Mouse (Mus musculus) stomach, embryonic 14.5 days (tissue): ENCODE data around the gene Gm45062. TPM values are rescaled to one million over a fixed set of nuclear protein-coding genes. Genes with fewer than 3 reads are reported as not detected.

Experiments
- ATAC-seq: fragments of 200-750 bp; cut with Nextera tagmentation; 2 replicates; pipeline ENCODE4 v1.8.0; 2017; ENCODE audit warnings: low read depth, moderate TSS enrichment; ENCODE audit not compliant: insufficient number of reproducible peaks, insufficient read depth, low FRiP score
- H3K27ac ChIP-seq: fragments of 300-500 bp; sonication (generic); 2 replicates; pipeline ENCODE4 v1.5.1; 2014; ENCODE audit warnings: mild to moderate bottlenecking, low read length, moderate library complexity, mixed read lengths
- H3K27me3 ChIP-seq: fragments of 300-500 bp; sonication (generic); 2 replicates; pipeline ENCODE4 v1.6.1; 2014; ENCODE audit warnings: low read length, control low read depth, mixed read lengths; ENCODE audit not compliant: control insufficient read depth, insufficient read depth
- H3K36me3 ChIP-seq: fragments of 300-500 bp; sonication (generic); 2 replicates; pipeline ENCODE4 v1.6.1; 2014; ENCODE audit warnings: mild to moderate bottlenecking, control low read depth, low read length, moderate library complexity, mixed read lengths; ENCODE audit not compliant: control insufficient read depth, insufficient read depth
- H3K4me1 ChIP-seq: fragments of 300-500 bp; sonication (generic); 2 replicates; pipeline ENCODE4 v1.6.1; 2014; ENCODE audit warnings: low read length, control low read depth, mixed read lengths; ENCODE audit not compliant: control insufficient read depth, insufficient read depth
- H3K4me2 ChIP-seq: fragments of 300-500 bp; sonication (generic); replicated peaks from 2 replicates; pipeline ENCODE4 v1.6.1; 2014; ENCODE audit warnings: low read depth, low read length, control low read depth
- H3K4me3 ChIP-seq: fragments of 300-500 bp; sonication (generic); 2 replicates; pipeline ENCODE4 v1.5.1; 2014; ENCODE audit warnings: low read depth, low read length, control low read depth
- H3K9ac ChIP-seq: fragments of 300-500 bp; sonication (generic); replicated peaks from 2 replicates; pipeline ENCODE4 v1.6.1; 2014; ENCODE audit warnings: low read depth, mild to moderate bottlenecking, control low read depth, low read length, moderate library complexity, mixed read lengths
- H3K9me3 ChIP-seq: fragments of 300-500 bp; sonication (generic); 2 replicates; pipeline ENCODE4 v1.6.1; 2016; ENCODE audit warnings: low read depth, low read length, control low read depth; ENCODE audit not compliant: control insufficient read depth
- WGBS: fragments of 180-500 bp; shearing (Covaris S2); extraction: QIAGEN DNeasy Blood & Tissue Kit; methylation state at CpG from one replicate; pipeline ENCODE4 v1.1.7; 2014; 5-methylcytosine and 5-hydroxymethylcytosine counted together
- polyA plus RNA-seq: library from polyadenylated mRNA; unstranded; fragments of >200 nt; fragmentation: Nextera tagmentation; extraction: Ambion mirVana; gene quantifications from 2 replicates; pipeline ENCODE4 v1.2.1, GENCODE M21; 2014

The Gm45062 gene
- polyA plus RNA-seq, 1 experiment from 2014 or later = 11.6 TPM

- no peaks in the 10 kb centered on the region for H3K4me1 ChIP-seq
- no peak overlapping the region for H3K4me3 ChIP-seq
- no peak overlapping the region for H3K9ac ChIP-seq
- no peak overlapping the region for H3K4me2 ChIP-seq
- WGBS = 91% methylated on average over 4 of the region's 4 CpGs
- H3K27ac ChIP-seq = no peak overlapping the region
- no peaks in the 10 kb centered on the region for H3K36me3 ChIP-seq
- H3K27me3 ChIP-seq = no peaks in the 10 kb centered on the region
- no peaks in the 10 kb centered on the region for H3K9me3 ChIP-seq
- ATAC-seq = no peak
Observed at GRCm38 (mm10) chr6:8367675-8368074, 108.4 kb downstream of the Gm45062 start.

DNA sequence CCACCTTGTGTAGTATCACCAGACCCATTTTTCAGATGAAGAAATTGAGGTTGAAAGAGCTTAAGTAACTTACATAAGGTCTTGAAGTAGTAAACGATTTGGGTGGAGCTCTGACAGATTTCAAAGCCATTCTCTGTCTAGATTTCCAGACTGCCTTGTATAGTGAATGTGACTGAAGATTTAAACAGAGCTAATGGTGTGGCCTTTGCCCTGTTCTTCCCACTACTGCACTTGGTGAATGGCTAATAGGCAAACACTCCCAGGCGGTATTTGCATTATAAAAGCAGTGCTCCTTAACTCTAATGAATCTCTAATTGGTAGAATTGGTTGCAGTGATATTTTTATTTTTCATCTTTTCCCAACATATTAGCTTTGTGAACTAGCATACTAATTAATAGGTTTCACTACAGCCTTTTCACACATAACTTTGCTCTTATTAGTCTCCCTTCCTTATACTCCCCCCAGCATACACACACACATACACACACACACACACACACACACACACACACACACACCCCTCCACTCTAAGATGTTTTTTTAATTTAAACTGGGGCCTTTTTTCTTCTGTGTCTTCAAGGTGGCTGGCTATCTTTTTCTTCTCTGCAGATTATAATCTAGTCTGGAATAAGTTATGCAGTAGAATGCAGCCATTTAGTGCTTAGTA, 109.1 kb downstream of the Gm45062 start:
- H3K4me3 ChIP-seq = no peak overlapping the region
- H3K9ac ChIP-seq = no peak overlapping the region
- H3K36me3 ChIP-seq = no peaks in the 10 kb centered on the region
- ATAC-seq = no peak
- H3K4me1 ChIP-seq = no peaks in the 10 kb centered on the region
- 66% methylated on average over 2 of the region's 2 CpGs for WGBS
- no peak overlapping the region for H3K4me2 ChIP-seq
- H3K9me3 ChIP-seq = no peaks in the 10 kb centered on the region
- no peaks in the 10 kb centered on the region for H3K27me3 ChIP-seq
- no peak overlapping the region for H3K27ac ChIP-seq

DNA sequence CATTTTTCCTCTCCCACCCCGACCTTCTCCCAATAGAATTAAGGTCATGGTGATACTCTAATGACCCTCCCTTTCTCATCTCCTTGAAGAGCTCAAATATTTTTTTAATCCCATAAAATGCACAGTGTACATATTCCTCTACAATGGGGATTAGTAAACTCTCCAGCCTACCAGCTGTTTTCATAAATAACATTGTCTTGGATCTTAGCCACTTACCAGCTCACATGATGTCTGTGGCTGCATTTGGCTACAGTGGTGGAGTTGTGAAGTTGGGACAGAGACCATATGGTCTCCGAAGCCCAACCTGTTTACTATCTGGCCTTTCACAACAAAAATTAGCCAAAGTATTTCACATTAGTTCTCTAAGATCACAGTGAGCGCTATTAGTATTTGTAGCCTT, 111.4 kb downstream of the Gm45062 start:
- 61% methylated on average over 3 of the region's 3 CpGs for WGBS
- no peaks in the 10 kb centered on the region for H3K27me3 ChIP-seq
- ATAC-seq = 0 out of 2 replicates have a peak, but pooled peaks have one; percentile 42
- no peak overlapping the region for H3K4me2 ChIP-seq
- no peak overlapping the region for H3K4me3 ChIP-seq
- no peaks in the 10 kb centered on the region for H3K4me1 ChIP-seq
- no peak overlapping the region for H3K9ac ChIP-seq
- no peaks in the 10 kb centered on the region for H3K36me3 ChIP-seq
- H3K27ac ChIP-seq = no peak overlapping the region
- H3K9me3 ChIP-seq = no peaks in the 10 kb centered on the region

GRCm38 (mm10) chr6:8373051-8373450, 113.8 kb downstream of the Gm45062 start:
- no peak overlapping the region for H3K4me3 ChIP-seq
- H3K4me2 ChIP-seq = no peak overlapping the region
- H3K36me3 ChIP-seq = no peaks in the 10 kb centered on the region
- H3K27me3 ChIP-seq = no peaks in the 10 kb centered on the region
- no peaks in the 10 kb centered on the region for H3K4me1 ChIP-seq
- no peak overlapping the region for H3K9ac ChIP-seq
- no peaks in the 10 kb centered on the region for H3K9me3 ChIP-seq
- H3K27ac ChIP-seq = no peak overlapping the region
- no peak for ATAC-seq
- WGBS = 69% methylated on average over 2 of the region's 2 CpGs

DNA sequence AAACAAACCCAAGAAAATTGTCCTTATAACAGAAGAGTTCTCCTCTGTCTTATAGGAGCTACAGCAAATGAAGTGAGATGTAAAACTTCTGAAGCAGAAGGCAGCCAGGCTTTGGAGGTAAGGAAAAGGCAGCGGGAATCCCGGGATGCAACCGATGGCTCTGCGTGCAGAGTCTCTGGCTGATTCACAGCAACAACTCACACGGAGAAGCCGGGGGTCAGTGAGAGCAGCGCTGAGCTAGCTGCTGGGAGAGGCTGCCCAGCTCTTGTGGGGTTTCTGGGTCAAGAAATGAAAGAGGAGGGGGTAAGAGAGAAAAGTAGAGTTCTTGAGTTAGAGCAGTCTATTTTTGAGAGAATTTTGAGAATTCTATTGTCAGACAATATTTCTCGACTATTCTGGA, 114.6 kb downstream of the Gm45062 start:
- no peaks in the 10 kb centered on the region for H3K4me1 ChIP-seq
- no peak overlapping the region for H3K4me3 ChIP-seq
- ATAC-seq = no peak
- no peak overlapping the region for H3K9ac ChIP-seq
- no peaks in the 10 kb centered on the region for H3K27me3 ChIP-seq
- 60% methylated on average over 8 of the region's 8 CpGs for WGBS
- no peaks in the 10 kb centered on the region for H3K9me3 ChIP-seq
- H3K36me3 ChIP-seq = no peaks in the 10 kb centered on the region
- no peak overlapping the region for H3K27ac ChIP-seq
- H3K4me2 ChIP-seq = no peak overlapping the region

GRCm38 (mm10) chr6:8374290-8374689, 115.0 kb downstream of the Gm45062 start:
- ATAC-seq = no peak

DNA sequence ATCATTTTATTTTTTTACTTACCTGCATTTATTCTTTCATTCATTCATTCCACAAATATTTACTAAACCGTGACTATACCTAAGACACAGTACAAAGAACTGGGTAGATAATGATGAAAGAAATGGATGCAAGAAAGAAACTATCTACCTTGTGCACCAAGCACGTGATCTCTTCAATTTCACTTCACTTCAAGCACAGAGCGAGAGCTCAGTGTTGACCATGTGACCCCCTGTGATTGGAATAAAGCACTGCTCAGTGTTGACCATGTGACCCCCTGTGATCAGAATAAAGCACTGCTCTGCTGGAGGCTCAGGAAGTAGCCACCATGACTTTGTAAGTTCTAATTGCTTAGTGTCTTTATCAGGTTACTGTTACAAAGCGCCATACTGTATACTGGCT, 115.5 kb downstream of the Gm45062 start:
- no peaks in the 10 kb centered on the region for H3K36me3 ChIP-seq
- no peak overlapping the region for H3K4me2 ChIP-seq
- no peaks in the 10 kb centered on the region for H3K27me3 ChIP-seq
- no peaks in the 10 kb centered on the region for H3K4me1 ChIP-seq
- no peak overlapping the region for H3K27ac ChIP-seq
- no peak overlapping the region for H3K4me3 ChIP-seq
- H3K9ac ChIP-seq = no peak overlapping the region
- no peak for ATAC-seq
- no peaks in the 10 kb centered on the region for H3K9me3 ChIP-seq
- 89% methylated on average over 4 of the region's 4 CpGs for WGBS

More at GRCm38 (mm10) chr6:8374290-8374689, 115.0 kb downstream of the Gm45062 start:
- H3K9me3 ChIP-seq = no peaks in the 10 kb centered on the region
- no peaks in the 10 kb centered on the region for H3K27me3 ChIP-seq
- H3K4me3 ChIP-seq = no peak overlapping the region
- no peak overlapping the region for H3K4me2 ChIP-seq
- H3K4me1 ChIP-seq = no peaks in the 10 kb centered on the region
- H3K27ac ChIP-seq = no peak overlapping the region
- 85% methylated on average over 6 of the region's 6 CpGs for WGBS
- no peak overlapping the region for H3K9ac ChIP-seq
- no peaks in the 10 kb centered on the region for H3K36me3 ChIP-seq

GRCm38 (mm10) chr6:8376351-8376750, 117.1 kb downstream of the Gm45062 start:
- no peak overlapping the region for H3K27ac ChIP-seq
- no peaks in the 10 kb centered on the region for H3K27me3 ChIP-seq
- H3K9ac ChIP-seq = no peak overlapping the region
- H3K4me2 ChIP-seq = no peak overlapping the region
- WGBS = 90% methylated on average over 5 of the region's 5 CpGs
- ATAC-seq = no peak
- no peaks in the 10 kb centered on the region for H3K4me1 ChIP-seq
- no peaks in the 10 kb centered on the region for H3K36me3 ChIP-seq
- H3K4me3 ChIP-seq = no peak overlapping the region
- H3K9me3 ChIP-seq = no peaks in the 10 kb centered on the region

- Histone ChIP-seq H3K4me2 (no peak overlapping the region), H3K4me3 (no peak overlapping the region), H3K27ac (no peak overlapping the region), H3K4me1 (no peaks in the 10 kb centered on the region), H3K27me3 (no peaks in the 10 kb centered on the region), H3K9ac (no peak overlapping the region), H3K36me3 (no peaks in the 10 kb centered on the region), H3K9me3 (no peaks in the 10 kb centered on the region)
- WGBS = 87% methylated on average over 8 of the region's 8 CpGs
- ATAC-seq = no peak
Observed at GRCm38 (mm10) chr6:8377667-8378066, 118.4 kb downstream of the Gm45062 start.
